Mouse (Mus musculus): ENCODE measurements around the gene Ttc23l.
"Not testable (repeated sequence)": the region's sequence is repeated elsewhere in the genome, so short reads cannot be mapped to it uniquely, and the experiment has no call there.

Ttc23l gene
- long read RNA-seq, experiment 1 = 0 reads
- long read RNA-seq, experiment 2 = 0 reads

DNA sequence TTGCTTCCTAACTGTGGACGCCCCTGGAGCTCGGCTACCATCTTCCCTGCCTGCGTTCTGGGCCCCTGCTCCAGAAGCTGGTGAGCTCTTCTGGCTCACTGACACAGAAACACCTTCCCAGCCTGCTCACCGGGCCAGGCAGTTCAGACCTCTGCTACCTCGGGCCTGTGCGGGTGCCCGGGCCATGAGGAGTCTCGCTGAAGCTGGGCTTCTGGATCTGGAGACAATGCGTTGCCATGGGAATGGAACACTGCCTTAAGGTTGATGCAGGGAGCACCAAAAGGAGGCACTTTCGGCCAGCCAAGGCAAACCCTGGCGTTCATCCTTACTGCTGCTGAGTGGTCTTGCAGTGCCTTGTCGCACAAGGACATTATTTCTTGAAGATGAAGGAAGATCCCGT is at the start of gene Ttc23l:
Gene Ttc23l, minus strand, starts transcription at position 204 of the 400 bp plus-strand sequence.
- intact Hi-C loops (cut with DNase I) = no loop called here

- intact Hi-C loops (cut with DNase I) = no loop called here
Measured at GRCm38 (mm10) chr15:10599413-10599812, 40.9 kb upstream of the Ttc23l start.

DNA sequence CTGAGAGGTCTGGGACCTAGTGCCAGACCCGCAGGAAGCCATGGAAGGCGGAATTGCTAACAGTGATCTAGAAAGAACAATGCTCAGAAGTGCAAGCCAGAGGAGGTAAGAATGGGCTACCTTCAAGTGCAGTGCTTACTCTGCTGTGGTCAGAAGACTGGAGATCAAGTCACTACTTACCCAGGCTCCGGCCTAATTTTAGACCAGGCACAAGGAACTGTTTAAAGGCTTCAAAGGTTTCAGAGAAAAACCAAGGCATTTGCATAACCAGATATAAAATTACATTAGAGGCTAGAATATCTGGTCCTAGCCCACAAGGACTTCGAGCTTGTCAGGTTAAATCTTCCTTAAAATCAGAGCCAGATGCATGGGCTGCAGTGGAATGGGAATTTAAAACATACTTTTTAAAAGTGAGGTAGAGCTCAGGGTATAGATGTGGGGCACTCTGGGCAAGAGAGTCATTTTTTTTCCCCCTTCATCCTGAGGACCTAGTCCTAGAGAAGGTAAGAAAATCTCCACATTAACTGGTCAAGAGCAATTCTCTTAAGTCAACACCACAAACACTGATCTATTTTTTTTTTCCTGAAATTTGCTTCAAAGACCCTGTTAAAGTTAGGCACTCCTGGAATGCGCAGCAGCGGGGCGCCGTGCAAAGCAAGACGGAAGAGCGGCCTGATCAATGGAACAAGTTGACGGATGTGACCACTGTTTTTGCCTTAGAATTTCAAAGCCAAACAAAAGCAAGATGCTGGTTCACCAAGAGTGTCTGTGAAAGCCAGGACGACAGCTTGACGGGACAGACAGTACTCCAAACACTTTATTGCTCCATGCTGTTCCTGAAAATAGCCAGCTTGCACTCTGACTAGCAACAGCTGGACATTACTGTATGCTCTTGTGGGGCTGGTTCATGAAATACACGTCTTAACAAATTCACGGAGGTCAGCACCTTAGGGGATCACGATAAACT is 40.1 kb upstream of the Ttc23l start:
- intact Hi-C loops (cut with DNase I) = no loop called here

- intact Hi-C loops (cut with DNase I) = no loop called here
Measured at GRCm38 (mm10) chr15:10596871-10597270, 38.4 kb upstream of the Ttc23l start.

DNA sequence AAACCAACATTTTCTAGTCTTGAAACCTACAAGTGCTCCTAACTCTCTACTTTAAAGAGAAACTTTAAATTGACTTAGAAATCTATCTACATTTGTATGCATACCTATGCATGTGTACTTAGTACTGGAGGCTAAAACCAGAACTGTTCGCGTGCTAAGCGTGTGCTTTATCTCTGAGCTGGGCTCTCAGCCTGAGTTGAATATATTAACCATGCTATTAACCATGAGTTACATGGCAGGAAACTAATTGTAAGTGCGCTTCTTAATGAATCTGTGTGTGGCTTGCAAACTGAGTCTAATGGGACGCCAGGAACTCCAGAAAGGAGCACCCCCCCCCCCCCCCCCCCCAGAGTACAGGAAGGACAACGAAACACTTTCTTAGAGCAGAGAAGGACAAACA is 36.9 kb upstream of the Ttc23l start:
- intact Hi-C loops (cut with DNase I) = no loop called here

DNA sequence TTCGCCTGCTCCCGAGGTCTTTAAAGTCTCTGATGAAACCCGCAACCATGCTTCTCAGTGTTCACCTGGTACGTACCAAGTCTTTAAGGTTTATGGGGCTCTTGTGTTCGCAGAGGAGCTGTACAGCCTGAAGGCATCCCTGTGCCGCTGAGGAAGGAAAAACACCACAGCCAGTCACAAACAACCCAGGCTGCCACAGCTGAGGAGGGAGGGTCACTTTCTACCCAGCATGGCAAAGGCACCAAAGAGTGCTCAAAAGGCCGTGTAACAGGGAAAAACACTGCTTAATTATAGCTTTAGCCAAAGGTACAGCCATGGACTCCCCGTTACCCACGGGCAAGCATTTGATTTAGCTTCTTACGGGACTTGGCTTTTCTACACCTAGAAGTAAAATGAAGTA is 36.4 kb upstream of the Ttc23l start:
- intact Hi-C loops (cut with DNase I) = no loop called here

GRCm38 (mm10) chr15:10593094-10593493 is 34.6 kb upstream of the Ttc23l start:
- intact Hi-C loops (cut with DNase I) = no loop called here

DNA sequence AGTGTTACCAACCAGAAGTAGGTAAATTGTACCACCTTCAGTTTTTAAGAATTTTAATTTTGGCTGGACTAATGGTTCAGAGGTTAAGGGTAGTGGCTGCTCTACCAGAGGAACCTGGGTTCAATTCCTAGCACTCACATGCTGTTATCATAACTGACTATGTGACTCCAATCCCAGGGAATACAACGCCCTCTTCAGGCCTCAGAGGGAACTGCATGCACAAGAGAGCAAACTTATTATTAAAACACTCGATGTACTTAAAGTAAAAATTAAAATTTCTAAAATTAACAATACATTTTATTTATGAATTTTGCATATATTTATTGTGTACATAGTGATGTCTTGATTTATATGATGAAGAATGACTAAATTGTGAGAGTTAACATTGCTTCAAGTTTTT is 28.1 kb upstream of the Ttc23l start:
- intact Hi-C loops (cut with DNase I) = no loop called here

- intact Hi-C loops (cut with DNase I) = loop anchor here (5.0 kb wide), 1 partner anchor 82 kb away; no protein-coding TSS in a partner anchor
Measured at GRCm38 (mm10) chr15:10584359-10585187, 26.1 kb upstream of the Ttc23l start.

DNA sequence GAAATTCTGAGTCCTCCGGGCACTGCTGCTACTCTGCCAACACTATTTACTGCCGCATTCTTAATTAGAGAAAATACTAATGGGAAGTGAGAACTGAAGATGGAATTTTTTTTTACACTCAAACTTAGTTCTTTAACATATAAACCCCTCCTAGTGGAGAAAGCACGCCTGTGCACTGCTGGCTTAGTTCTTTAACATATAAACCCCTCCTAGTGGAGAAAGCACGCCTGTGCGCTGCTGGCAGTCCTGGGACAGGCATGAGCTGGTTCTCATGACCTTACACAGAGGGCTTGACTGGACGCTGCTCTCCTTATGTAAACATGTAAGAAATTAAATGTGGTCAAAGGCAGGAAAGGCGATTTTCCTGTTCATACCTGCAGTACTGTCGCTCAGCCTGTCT is 24.9 kb upstream of the Ttc23l start:
- intact Hi-C loops (cut with DNase I) = loop anchor here (5.0 kb wide), 1 partner anchor 81 kb away; no protein-coding TSS in a partner anchor

- intact Hi-C loops (cut with DNase I) = no loop called here
Measured at GRCm38 (mm10) chr15:10579159-10579558, 20.7 kb upstream of the Ttc23l start.

DNA sequence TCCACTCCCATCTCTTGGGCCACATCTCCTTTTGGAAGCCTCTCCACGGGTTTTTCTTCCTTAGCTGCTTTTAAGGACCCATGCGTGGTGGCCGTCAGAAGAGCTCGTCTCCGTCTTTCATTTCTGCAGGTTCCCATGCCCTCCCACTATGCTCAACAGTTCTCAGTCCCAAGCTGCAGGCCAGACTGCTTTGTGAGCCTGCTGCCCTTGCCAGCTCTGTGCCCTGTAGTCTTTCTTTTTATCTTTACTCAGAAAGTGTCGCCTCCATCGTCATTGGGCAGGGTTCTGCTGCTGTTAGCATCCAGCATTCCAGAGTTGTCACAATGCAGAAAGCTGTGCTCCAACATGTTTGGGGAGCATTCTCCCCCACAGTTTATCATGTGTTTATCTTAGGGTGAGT is 8.0 kb upstream of the Ttc23l start:
- intact Hi-C loops (cut with DNase I) = no loop called here

- intact Hi-C loops (cut with DNase I) = no loop called here
Measured at GRCm38 (mm10) chr15:10564201-10564600, 5.7 kb upstream of the Ttc23l start.

DNA sequence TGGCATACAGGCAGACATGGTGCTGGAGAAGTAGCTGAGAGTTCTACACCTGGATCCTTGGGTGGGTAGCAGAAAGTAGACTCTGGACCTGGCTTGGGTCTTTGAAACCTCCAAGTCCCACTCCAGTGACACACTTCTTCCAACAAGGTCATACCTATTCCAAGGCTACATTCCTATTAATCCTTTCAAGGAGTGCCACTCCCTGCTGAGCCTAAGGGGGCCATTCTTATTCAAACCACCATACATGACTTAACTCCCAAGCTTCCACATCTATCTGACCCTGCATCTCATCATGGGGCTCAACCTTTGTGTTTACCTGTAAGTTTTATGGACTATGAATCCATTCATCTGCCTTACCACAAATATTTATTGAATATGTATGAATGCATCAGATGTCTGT is 3.8 kb upstream of the Ttc23l start:
- intact Hi-C loops (cut with DNase I) = no loop called here

GRCm38 (mm10) chr15:10560005-10560404 is 1.5 kb upstream of the Ttc23l start:
- intact Hi-C loops (cut with DNase I) = no loop called here

- intact Hi-C loops (cut with DNase I) = no loop called here
Measured at GRCm38 (mm10) chr15:10554336-10554735, 4.1 kb downstream of the Ttc23l start.

DNA sequence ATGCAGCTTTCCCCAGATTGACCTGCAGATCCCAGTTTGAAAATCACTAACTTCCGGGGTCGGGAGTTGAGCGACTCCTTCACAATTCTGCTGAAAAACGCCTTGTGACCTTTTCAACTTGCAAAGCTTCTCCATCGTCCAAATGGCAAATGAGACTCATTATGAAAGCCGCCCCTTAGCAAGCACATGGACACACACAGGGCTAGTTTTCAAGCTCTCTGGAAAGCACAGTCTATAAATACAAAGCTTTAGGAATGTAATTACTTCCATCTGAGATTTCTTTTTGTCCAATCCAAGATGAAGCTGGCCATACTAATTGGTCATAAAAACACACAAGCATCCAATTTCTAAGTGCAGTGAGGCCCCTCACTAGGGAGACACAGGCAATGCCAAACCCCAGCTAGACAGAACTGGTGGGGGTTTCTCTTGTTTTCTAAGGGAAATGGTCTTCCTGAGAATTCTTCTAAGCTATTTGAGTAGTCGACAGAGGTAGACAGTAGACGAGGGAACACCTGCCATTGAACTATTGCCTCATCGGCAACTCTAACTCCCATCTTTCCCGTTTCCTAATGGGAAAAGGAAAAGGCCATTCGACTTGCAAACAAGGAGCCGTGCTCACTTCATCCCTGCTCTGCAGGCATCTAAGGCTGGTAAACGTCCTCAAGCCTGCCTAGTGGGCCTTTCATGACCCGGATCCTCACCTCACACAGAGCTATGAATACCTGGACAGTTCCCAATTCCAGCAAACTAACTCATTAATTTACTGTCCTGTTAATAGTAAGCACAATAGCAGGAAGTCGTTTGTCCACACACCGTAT is 18.0 kb downstream of the Ttc23l start:
- intact Hi-C loops (cut with DNase I) = no loop called here

DNA sequence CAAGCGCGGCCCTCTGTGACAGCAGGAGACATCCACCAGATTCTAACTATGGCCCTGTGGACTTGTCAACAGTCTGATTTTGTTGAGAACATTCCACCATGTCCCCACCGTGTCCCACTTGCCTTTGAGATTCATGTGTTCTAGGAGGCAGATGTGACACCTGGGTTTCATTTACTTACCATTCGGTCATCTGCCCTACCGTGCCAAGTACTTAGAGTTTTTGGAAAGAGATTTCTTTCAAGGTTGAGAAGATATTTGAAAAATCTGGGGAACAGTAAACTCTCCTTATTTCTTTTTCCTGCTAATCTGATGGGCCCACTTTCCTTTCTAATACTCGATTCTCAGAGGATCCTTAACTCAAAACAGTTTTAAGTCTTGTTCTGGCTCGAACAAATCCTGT is 22.5 kb downstream of the Ttc23l start:
- intact Hi-C loops (cut with DNase I) = no loop called here

DNA sequence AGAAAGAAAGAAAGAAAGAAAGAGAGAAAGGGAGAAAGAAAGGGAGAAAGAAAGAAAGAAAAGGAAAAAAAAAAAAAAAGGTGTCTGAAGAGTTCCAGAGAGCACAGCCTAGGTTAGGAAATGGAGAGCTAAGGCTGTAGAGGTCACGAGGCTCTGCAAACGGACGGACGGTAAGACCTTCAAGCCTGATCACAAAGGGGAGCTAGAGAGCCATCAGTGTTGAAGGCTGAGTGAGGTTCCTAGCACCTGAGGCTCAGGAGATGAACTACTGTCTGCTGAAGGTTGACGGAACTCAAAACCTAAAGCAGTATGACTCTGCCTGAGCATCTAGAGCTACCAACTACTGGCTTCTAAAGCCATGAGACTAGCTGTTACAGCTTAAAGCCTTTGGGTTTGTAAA is 23.9 kb downstream of the Ttc23l start:
- intact Hi-C loops (cut with DNase I) = no loop called here

DNA sequence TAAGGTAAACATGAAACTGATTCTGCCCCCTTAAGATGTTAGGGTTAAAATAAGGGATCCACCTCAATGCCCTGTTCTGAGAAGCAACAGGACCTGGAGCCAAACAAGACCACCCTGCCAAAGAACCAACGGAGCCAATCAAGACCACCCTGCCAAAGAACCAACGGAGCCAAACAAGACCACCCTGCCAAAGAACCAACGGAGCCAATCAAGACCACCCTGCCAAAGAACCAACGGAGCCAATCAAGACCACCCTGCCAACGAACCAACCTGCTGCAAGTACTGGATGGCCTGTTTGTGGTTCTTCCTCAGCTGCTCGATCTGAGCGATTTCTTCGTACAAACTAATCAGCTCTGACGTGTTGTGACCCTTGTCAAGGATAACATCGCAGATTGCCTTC is 25.1 kb downstream of the Ttc23l start:
- intact Hi-C loops (cut with DNase I) = not testable (repeated sequence)

GRCm38 (mm10) chr15:10531352-10531751 is 27.1 kb downstream of the Ttc23l start:
- intact Hi-C loops (cut with DNase I) = no loop called here
